Mouse (Mus musculus) embryonic facial prominence, embryonic 11.5 days (tissue): ENCODE measurements around the gene Crk. TPM values are rescaled to one million over a fixed set of nuclear protein-coding genes. Genes with fewer than 3 reads are reported as not detected.

Experiments
- ATAC-seq: fragments of 200-750 bp; cut with Nextera tagmentation; replicated peaks from 2 replicates; pipeline ENCODE4 v1.8.0; 2017; ENCODE audit warnings: low read depth; ENCODE audit not compliant: insufficient number of reproducible peaks, low FRiP score, low TSS enrichment
- DNase-seq: peaks from one replicate; pipeline ENCODE4 v3.0.0-alpha.2; 2015; ENCODE audit warnings: low spot score
- H3K27ac ChIP-seq: fragments of 300-500 bp; sonication (generic); replicated peaks from 2 replicates; pipeline ENCODE4 v1.5.1; 2014; ENCODE audit warnings: mild to moderate bottlenecking, low read depth, low read length, control low read depth
- H3K27me3 ChIP-seq: fragments of 300-500 bp; sonication (generic); 2 replicates; pipeline ENCODE4 v1.6.1; 2014; ENCODE audit warnings: mild to moderate bottlenecking, low read length, moderate library complexity, mixed read lengths; ENCODE audit not compliant: control insufficient read depth, insufficient read depth
- H3K36me3 ChIP-seq: fragments of 300-500 bp; sonication (generic); replicated peaks from 2 replicates; pipeline ENCODE4 v1.6.1; 2014; ENCODE audit warnings: low read depth, mild to moderate bottlenecking, low read length, moderate library complexity, mixed read lengths; ENCODE audit not compliant: control insufficient read depth, insufficient read depth
- H3K4me1 ChIP-seq: fragments of 300-500 bp; sonication (generic); 2 replicates; pipeline ENCODE4 v1.6.1; 2014; ENCODE audit warnings: low read length, mixed read lengths; ENCODE audit not compliant: control insufficient read depth, insufficient read depth
- H3K4me2 ChIP-seq: fragments of 300-500 bp; sonication (generic); 2 replicates; pipeline ENCODE4 v1.6.1; 2014; ENCODE audit warnings: low read depth, mild to moderate bottlenecking, control low read depth, low read length, moderate library complexity
- H3K4me3 ChIP-seq: fragments of 300-500 bp; sonication (generic); 2 replicates; pipeline ENCODE4 v1.5.1; 2014; ENCODE audit warnings: low read depth, low read length, control low read depth
- H3K9ac ChIP-seq: fragments of 300-500 bp; sonication (generic); replicated peaks from 2 replicates; pipeline ENCODE4 v1.6.1; 2014; ENCODE audit warnings: mild to moderate bottlenecking, control low read depth, low read length
- H3K9me3 ChIP-seq: fragments of 300-500 bp; sonication (generic); replicated peaks from 2 replicates; pipeline ENCODE4 v1.6.1; 2016; ENCODE audit warnings: mild to moderate bottlenecking, low read length, inconsistent platforms, mixed read lengths; ENCODE audit not compliant: control insufficient read depth
- WGBS: fragments of 180-500 bp; shearing (Covaris S2); extraction: QIAGEN DNeasy Blood & Tissue Kit; methylation state at CpG from one replicate; pipeline ENCODE4 v1.1.7; 2014; 5-methylcytosine and 5-hydroxymethylcytosine counted together
- polyA plus RNA-seq: library from polyadenylated mRNA; unstranded; fragments of >200 nt; fragmentation: Nextera tagmentation; extraction: Ambion mirVana; gene quantifications from 2 replicates; pipeline ENCODE4 v1.2.1, GENCODE M21; 2014

Crk gene
- polyA plus RNA-seq, 1 experiment from 2014 or later, result 118 TPM

DNA sequence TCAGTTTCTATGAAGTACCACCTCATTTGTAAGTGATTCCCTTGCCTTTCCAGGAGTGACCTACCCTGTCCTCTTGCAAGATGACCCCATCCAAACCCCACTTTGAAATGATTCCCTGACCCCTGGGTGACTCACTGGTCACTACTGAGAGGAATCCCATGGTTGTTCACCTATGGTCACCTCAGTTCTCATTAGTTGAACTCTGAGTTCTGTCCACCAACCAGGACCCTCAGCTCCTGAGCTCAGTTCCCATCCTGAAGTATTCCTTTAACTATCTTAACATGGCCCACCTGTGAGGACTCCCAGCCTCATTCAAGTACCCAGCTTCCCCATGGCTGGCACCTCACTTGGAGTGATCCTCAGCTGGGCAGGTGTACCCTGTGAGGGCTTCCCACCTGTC lies 21.2 kb upstream of the Crk start:
- Histone ChIP-seq H3K9me3 (no peaks in the 10 kb centered on the region), H3K4me1 (peaks cover 4% of the 10 kb centered on the region; the same call in 1 of the 2 replicates), H3K9ac (no peak overlapping the region), H3K4me2 (no peak overlapping the region), H3K27ac (no peak overlapping the region), H3K4me3 (no peak overlapping the region), H3K36me3 (no peaks in the 10 kb centered on the region), H3K27me3 (peaks cover 9% of the 10 kb centered on the region)
- DNase-seq (no peak), ATAC-seq (no peak)

- Histone ChIP-seq H3K4me3 (no peak overlapping the region), H3K4me2 (no peak overlapping the region), H3K36me3 (no peaks in the 10 kb centered on the region), H3K9me3 (no peaks in the 10 kb centered on the region), H3K9ac (no peak overlapping the region), H3K27me3 (peaks cover 6% of the 10 kb centered on the region), H3K4me1 (peaks cover 2% of the 10 kb centered on the region; the same call in 1 of the 2 replicates), H3K27ac (no peak overlapping the region)
- DNase-seq (no peak), ATAC-seq (no peak)
- WGBS, result 90% methylated on average over 13 of the region's 13 CpGs
Observed at GRCm38 (mm10) chr11:75658311-75658710, 20.7 kb upstream of the Crk start.

- no peaks in the 10 kb centered on the region for H3K4me1 ChIP-seq
- no peak overlapping the region for H3K4me2 ChIP-seq
- H3K27ac ChIP-seq, result no peak overlapping the region
- DNase-seq (no peak), ATAC-seq (no peak)
- no peaks in the 10 kb centered on the region for H3K36me3 ChIP-seq
- 82% methylated on average over 14 of the region's 14 CpGs for WGBS
- no peaks in the 10 kb centered on the region; the same call in 1 of the 2 replicates for H3K27me3 ChIP-seq
- no peaks in the 10 kb centered on the region for H3K9me3 ChIP-seq
- H3K4me3 ChIP-seq, result no peak overlapping the region
- no peak overlapping the region for H3K9ac ChIP-seq
Observed at GRCm38 (mm10) chr11:75658996-75659750, 19.9 kb upstream of the Crk start.

GRCm38 (mm10) chr11:75660081-75660590 lies 18.9 kb upstream of the Crk start:
- Histone ChIP-seq H3K9me3 (no peaks in the 10 kb centered on the region), H3K9ac (no peak overlapping the region), H3K36me3 (no peaks in the 10 kb centered on the region), H3K27me3 (no peaks in the 10 kb centered on the region), H3K4me2 (no peak overlapping the region), H3K4me3 (no peak overlapping the region), H3K4me1 (no peaks in the 10 kb centered on the region), H3K27ac (no peak overlapping the region)
- DNase-seq (no peak), ATAC-seq (no peak)
- 94% methylated on average over 12 of the region's 12 CpGs for WGBS

DNA sequence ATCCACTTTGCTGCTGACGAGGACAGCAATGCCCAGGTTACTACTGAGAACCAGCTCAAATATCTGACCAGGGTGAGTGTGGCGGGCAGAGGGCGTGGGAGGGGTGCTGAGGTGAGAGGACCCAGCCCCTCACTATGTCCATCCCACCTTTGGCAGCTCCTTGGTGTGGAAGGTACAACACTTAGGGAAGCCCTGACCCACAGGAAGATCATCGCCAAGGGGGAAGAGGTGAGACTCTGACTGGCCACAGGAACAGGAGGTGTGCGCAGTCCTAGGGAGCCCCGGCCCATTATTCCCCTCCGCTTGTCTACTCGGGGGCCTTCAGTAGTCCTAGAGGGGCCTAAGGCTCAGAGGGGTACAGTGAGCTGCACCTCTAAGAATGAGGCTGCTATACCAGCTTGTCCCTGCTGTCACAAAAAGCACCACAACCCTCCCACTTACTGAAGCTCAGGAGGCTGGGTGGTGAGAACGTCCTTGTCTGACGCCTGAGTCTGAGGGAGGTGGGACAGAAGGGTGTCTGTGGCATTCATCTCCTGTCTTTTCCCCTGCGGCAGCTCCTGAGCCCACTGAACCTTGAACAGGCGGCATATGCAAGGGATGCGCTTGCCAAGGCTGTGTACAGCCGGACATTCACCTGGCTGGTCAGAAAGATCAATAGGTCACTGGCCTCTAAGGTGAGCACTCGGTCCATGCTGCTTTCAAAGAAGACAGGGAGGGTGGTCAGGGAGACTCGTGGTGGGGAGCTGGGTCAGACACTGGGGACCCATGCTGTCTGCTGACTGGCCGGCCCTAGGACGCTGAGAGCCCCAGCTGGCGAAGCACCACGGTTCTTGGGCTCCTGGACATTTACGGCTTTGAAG lies 17.9 kb upstream of the Crk start:
- WGBS, result 93% methylated on average over 21 of the region's 21 CpGs
- ATAC-seq (no peak), DNase-seq (no peak)
- no peaks in the 10 kb centered on the region for H3K4me1 ChIP-seq
- no peak overlapping the region for H3K9ac ChIP-seq
- no peak overlapping the region for H3K4me3 ChIP-seq
- H3K27ac ChIP-seq, result no peak overlapping the region
- no peaks in the 10 kb centered on the region for H3K27me3 ChIP-seq
- no peaks in the 10 kb centered on the region for H3K9me3 ChIP-seq
- H3K4me2 ChIP-seq, result no peak overlapping the region
- peaks cover 3% of the 10 kb centered on the region for H3K36me3 ChIP-seq

DNA sequence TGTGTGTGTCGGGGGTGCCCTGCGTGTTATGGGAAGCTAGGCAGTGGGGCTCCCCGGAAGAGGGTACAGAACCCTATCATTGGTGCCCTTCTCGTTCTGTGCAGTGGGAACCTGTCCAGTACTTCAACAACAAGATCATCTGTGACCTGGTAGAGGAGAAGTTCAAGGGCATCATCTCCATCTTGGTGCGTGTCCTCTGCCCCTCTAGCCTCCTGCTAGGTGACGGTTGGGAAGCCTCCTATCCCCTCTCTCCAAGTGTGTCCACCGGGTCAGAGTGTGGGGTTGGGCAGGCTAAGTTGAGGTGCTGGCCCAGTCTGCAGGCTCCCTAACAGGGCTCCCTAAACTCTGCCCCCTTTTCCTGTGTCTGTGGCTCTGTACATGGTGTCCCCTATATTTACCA lies 16.9 kb upstream of the Crk start:
- Histone ChIP-seq H3K9me3 (no peaks in the 10 kb centered on the region), H3K36me3 (peaks cover 3% of the 10 kb centered on the region), H3K4me3 (no peak overlapping the region), H3K27me3 (no peaks in the 10 kb centered on the region), H3K9ac (no peak overlapping the region), H3K4me2 (no peak overlapping the region), H3K27ac (no peak overlapping the region), H3K4me1 (no peaks in the 10 kb centered on the region)
- WGBS, result 96% methylated on average over 7 of the region's 7 CpGs
- DNase-seq (no peak), ATAC-seq (no peak)

- H3K9me3 ChIP-seq, result no peaks in the 10 kb centered on the region
- no peak for ATAC-seq
- WGBS, result 95% methylated on average over 6 of the region's 6 CpGs
- no peak for DNase-seq
- H3K36me3 ChIP-seq, result peaks cover 3% of the 10 kb centered on the region
- no peak overlapping the region for H3K4me2 ChIP-seq
- H3K4me1 ChIP-seq, result no peaks in the 10 kb centered on the region
- no peak overlapping the region for H3K4me3 ChIP-seq
- no peaks in the 10 kb centered on the region for H3K27me3 ChIP-seq
- H3K27ac ChIP-seq, result no peak overlapping the region
- H3K9ac ChIP-seq, result no peak overlapping the region
Observed at GRCm38 (mm10) chr11:75666296-75666695, 12.8 kb upstream of the Crk start.

GRCm38 (mm10) chr11:75668621-75669020 lies 10.4 kb upstream of the Crk start:
- Histone ChIP-seq H3K9ac (no peak overlapping the region), H3K27ac (no peak overlapping the region), H3K4me3 (no peak overlapping the region), H3K36me3 (peaks cover 3% of the 10 kb centered on the region), H3K27me3 (no peaks in the 10 kb centered on the region), H3K9me3 (no peaks in the 10 kb centered on the region), H3K4me1 (no peaks in the 10 kb centered on the region), H3K4me2 (no peak overlapping the region)
- 87% methylated on average over 3 of the region's 3 CpGs for WGBS
- no peak for ATAC-seq
- no peak for DNase-seq
